Mouse (Mus musculus) small intestine, adult 2 months (tissue): ENCODE data around the gene Ep400.

Source experiments
- CTCF ChIP-seq: fragments of 200-500 bp; IDR thresholded peaks from 2 replicates; pipeline ENCODE4 v1.5.1; 2012; ENCODE audit warnings: low read depth, mild to moderate bottlenecking, control low read depth, inconsistent platforms, low read length, moderate library complexity, mixed read lengths; ENCODE audit not compliant: insufficient replicate concordance, insufficient read length; ENCODE audit errors: extremely low read depth
- POLR2A ChIP-seq: fragments of 200-500 bp; IDR thresholded peaks from 2 replicates; pipeline ENCODE4 v1.6.1; 2012; ENCODE audit warnings: low read depth, mild to moderate bottlenecking, control low read depth, inconsistent platforms, low read length, moderate library complexity

GRCm38 (mm10) chr5:110806154-110806553 lies 35.6 kb upstream of the Ep400 start:
- no peak for TF ChIP-seq CTCF
- no peak for TF ChIP-seq POLR2A
